Mouse (Mus musculus): ENCODE results near the gene Rps17. TPM values are rescaled to one million over a fixed set of nuclear protein-coding genes. Genes with fewer than 3 reads are reported as not detected.

The Rps17 gene
- polyA plus RNA-seq, 1 experiment from 2014 or later = 1,270 TPM

DNA sequence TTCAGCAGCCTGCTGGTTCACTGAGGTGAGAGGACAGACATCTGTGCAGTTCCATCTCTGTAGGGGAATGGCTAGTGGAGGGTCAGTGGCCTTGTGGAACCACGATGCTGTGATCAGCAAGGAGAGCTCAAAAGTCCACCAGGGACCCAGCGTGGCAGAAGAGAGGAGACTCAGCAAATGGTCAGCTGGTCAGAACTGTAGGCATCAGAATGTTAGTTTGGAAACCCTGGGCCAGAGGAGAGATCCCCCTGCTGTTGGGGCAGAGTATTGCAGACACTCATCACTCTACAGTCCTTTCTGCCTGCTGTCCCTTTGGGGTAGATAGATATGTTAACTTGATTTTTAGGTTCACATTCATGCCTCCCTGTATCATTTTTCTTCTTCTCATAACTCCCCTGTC lies 41.4 kb downstream of the Rps17 start:
- Histone ChIP-seq H3K9me3 (no peaks in the 10 kb centered on the region), H3K36me3 (no peaks in the 10 kb centered on the region), H3K4me2 (replicated peaks) (no peak overlapping the region), H3K9ac (no peak overlapping the region), H3K4me1 (peaks cover 8% of the 10 kb centered on the region), H3K27ac (no peak overlapping the region), H3K4me3 (no peak overlapping the region), H3K27me3 (no peaks in the 10 kb centered on the region)
- no peak for ATAC-seq (ENCODE audit: low FRiP score, low read depth)
- WGBS = 84% methylated on average over 2 of the region's 2 CpGs

DNA sequence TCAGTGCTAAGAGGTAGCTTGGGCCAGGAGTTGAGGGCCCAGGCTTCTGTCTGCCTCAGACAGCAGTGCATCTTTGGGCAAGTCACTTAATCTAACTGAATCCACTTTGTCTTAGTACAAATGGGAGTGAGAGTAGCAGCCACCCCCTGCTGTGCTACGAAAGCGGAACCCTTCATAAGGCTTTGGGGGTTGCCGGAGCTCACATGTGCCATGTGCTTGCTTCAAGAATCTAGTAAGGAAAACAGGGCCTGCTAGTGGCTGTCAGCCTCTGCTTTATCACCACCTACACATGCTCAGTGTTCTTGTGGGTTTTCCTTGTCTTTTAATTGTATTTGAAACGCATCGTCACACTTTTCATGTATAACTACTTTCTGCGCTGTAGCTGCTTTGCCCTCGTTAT lies 43.7 kb downstream of the Rps17 start:
- Histone ChIP-seq H3K27ac (no peak overlapping the region), H3K27me3 (no peaks in the 10 kb centered on the region), H3K9ac (no peak overlapping the region), H3K4me2 (replicated peaks) (no peak overlapping the region), H3K9me3 (no peaks in the 10 kb centered on the region), H3K4me3 (no peak overlapping the region), H3K4me1 (peaks cover 8% of the 10 kb centered on the region), H3K36me3 (no peaks in the 10 kb centered on the region)
- WGBS = 30% methylated on average over 7 of the region's 7 CpGs
- no peak for ATAC-seq (ENCODE audit: low FRiP score, low read depth)

DNA sequence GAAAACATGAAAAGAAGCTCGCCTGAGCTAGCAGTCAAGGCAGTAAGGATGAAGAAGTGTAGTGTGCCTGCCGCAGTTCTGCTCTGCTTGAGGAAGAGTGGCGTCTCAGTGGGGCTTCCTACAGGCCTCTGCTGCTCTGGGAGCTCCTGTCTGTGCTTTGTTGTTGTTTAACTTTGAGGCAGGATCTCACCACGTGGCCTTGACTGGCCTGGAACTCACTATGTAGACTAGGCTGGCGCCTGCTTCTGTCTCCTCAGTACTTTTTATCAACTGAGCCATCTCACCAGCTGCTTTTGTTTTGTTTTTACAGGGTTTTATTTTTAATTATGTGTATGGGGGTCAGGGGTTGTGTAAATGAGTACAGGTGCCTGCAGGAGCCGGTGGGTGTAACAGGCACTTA lies 46.8 kb downstream of the Rps17 start:
- Histone ChIP-seq H3K9ac (no peak overlapping the region), H3K4me2 (replicated peaks) (no peak overlapping the region), H3K27me3 (no peaks in the 10 kb centered on the region), H3K27ac (no peak overlapping the region), H3K4me3 (no peak overlapping the region), H3K9me3 (no peaks in the 10 kb centered on the region), H3K4me1 (peaks cover 14% of the 10 kb centered on the region), H3K36me3 (no peaks in the 10 kb centered on the region)
- WGBS = 29% methylated on average over 6 of the region's 6 CpGs
- no peak for ATAC-seq (ENCODE audit: low FRiP score, low read depth)

GRCm38 (mm10) chr7:81295169-81295568 lies 49.9 kb downstream of the Rps17 start:
- WGBS = 78% methylated on average over 2 of the region's 2 CpGs
- Histone ChIP-seq H3K27me3 (no peaks in the 10 kb centered on the region), H3K9me3 (no peaks in the 10 kb centered on the region), H3K4me3 (no peak overlapping the region), H3K27ac (no peak overlapping the region), H3K36me3 (no peaks in the 10 kb centered on the region), H3K4me2 (replicated peaks) (no peak overlapping the region), H3K4me1 (peaks cover 6% of the 10 kb centered on the region), H3K9ac (no peak overlapping the region)
- no peak for ATAC-seq (ENCODE audit: low FRiP score, low read depth)

Other genes with a start within 250 kb of the Rps17 start
- gene Slc28a1, start 230.5 kb downstream of the Rps17 start, polyA plus RNA-seq (2015; fragmentation: Nextera tagmentation; extraction: Ambion mirVana) = 0.06 and 0.13 TPM in 2 replicates
- gene Pde8a, start 131.7 kb downstream of the Rps17 start, polyA plus RNA-seq (2015; fragmentation: Nextera tagmentation; extraction: Ambion mirVana) = 3.9 and 4.8 TPM in 2 replicates
- 0.26 and 0.51 TPM in 2 replicates for gene Cpeb1, start 110.2 kb upstream of the Rps17 start, polyA plus RNA-seq (2015; fragmentation: Nextera tagmentation; extraction: Ambion mirVana)
- gene Ap3b2, start 148.7 kb upstream of the Rps17 start, polyA plus RNA-seq (2015; fragmentation: Nextera tagmentation; extraction: Ambion mirVana) = 0.11 and 0.52 TPM in 2 replicates
- not detected in 2 replicates for gene BC048679, start 153.0 kb upstream of the Rps17 start, polyA plus RNA-seq (2015; fragmentation: Nextera tagmentation; extraction: Ambion mirVana)
- 0.33 and 0.51 TPM in 2 replicates for gene Fsd2, start 221.7 kb upstream of the Rps17 start, polyA plus RNA-seq (2015; fragmentation: Nextera tagmentation; extraction: Ambion mirVana)
- gene Whamm, start 226.0 kb upstream of the Rps17 start, polyA plus RNA-seq (2015; fragmentation: Nextera tagmentation; extraction: Ambion mirVana) = 4.0 and 4.1 TPM in 2 replicates

All from limb, embryonic 13.5 days (tissue).